Mouse (Mus musculus): ENCODE measurements around the gene H2al1g. TPM values are rescaled to one million over a fixed set of nuclear protein-coding genes. Genes with fewer than 3 reads are reported as not detected.
"Not testable (repeated sequence)": the region's sequence is repeated elsewhere in the genome, so short reads cannot be mapped to it uniquely, and the experiment has no call there.

H2al1g gene
- not detected in 2 replicates for polyA plus RNA-seq (2012; ENCODE audit: insufficient read depth, insufficient read length, missing spikeins)

DNA sequence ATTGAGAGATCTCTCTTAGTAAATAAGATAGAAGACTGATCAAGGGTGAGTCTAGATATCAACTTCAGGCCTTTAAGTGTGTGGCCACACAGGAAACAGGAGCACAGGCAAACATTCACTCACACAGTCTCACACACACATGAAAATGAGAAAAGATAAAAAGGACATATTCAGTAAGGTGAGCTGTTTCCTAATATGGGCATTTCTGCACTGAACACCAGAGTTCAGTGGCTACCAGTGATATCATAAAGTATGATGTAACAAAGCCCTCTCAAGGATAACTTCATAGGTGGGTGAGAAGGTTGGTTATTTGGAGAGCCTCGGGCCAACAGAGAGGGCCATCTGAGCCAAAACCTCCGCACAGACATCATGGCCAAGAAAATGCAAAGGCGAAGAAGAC, at the start of gene H2al1g:
TSS of gene H2al1g (plus strand) at position 301 of the 400 bp plus-strand sequence.
- not testable (repeated sequence) for H3K4me1 ChIP-seq (ENCODE audit: control insufficient read depth, insufficient read depth, low read length); H3K4me3 ChIP-seq (ENCODE audit: insufficient read depth, low read length); H3K27ac ChIP-seq (ENCODE audit: insufficient read depth, low read depth, low read length)

GRCm38 (mm10) chrX:11269074-11269473, 49.0 kb upstream of the H2al1g start:
- Histone ChIP-seq H3K4me3 (ENCODE audit: insufficient read depth, low read length) (no peak overlapping the region), H3K27ac (ENCODE audit: insufficient read depth, low read depth, low read length) (no peak overlapping the region), H3K4me1 (ENCODE audit: control insufficient read depth, insufficient read depth, low read length) (no peaks in the 10 kb centered on the region)
- TF ChIP-seq CTCF (IDR thresholded peaks at IDR 0.05; ENCODE audit: low read depth, low read length): no peak
- no peak for TF ChIP-seq POLR2A (IDR thresholded peaks at IDR 0.05; ENCODE audit: borderline replicate concordance, low read depth, low read length)

- Histone ChIP-seq H3K4me1 (ENCODE audit: control insufficient read depth, insufficient read depth, low read length) (no peaks in the 10 kb centered on the region), H3K4me3 (ENCODE audit: insufficient read depth, low read length) (no peak overlapping the region)
- TF ChIP-seq POLR2A (IDR thresholded peaks at IDR 0.05; ENCODE audit: borderline replicate concordance, low read depth, low read length) (no peak), CTCF (IDR thresholded peaks at IDR 0.05; ENCODE audit: low read depth, low read length) (no peak)
Measured at GRCm38 (mm10) chrX:11273190-11273589, 44.9 kb upstream of the H2al1g start.

GRCm38 (mm10) chrX:11277083-11277482, 41.0 kb upstream of the H2al1g start:
- Histone ChIP-seq H3K4me3 (ENCODE audit: insufficient read depth, low read length) (no peak overlapping the region), H3K27ac (ENCODE audit: insufficient read depth, low read depth, low read length) (no peak overlapping the region), H3K4me1 (ENCODE audit: control insufficient read depth, insufficient read depth, low read length) (no peaks in the 10 kb centered on the region)
- no peak for TF ChIP-seq POLR2A (IDR thresholded peaks at IDR 0.05; ENCODE audit: borderline replicate concordance, low read depth, low read length)
- TF ChIP-seq CTCF (IDR thresholded peaks at IDR 0.05; ENCODE audit: low read depth, low read length): no peak

More at GRCm38 (mm10) chrX:11273190-11273589, 44.9 kb upstream of the H2al1g start:
- no peak overlapping the region for H3K27ac ChIP-seq (ENCODE audit: insufficient read depth, low read depth, low read length)

GRCm38 (mm10) chrX:11280741-11281140, 37.3 kb upstream of the H2al1g start:
- H3K4me3 ChIP-seq (ENCODE audit: insufficient read depth, low read length): no peak overlapping the region
- TF ChIP-seq CTCF (IDR thresholded peaks at IDR 0.05; ENCODE audit: low read depth, low read length) (no peak), POLR2A (IDR thresholded peaks at IDR 0.05; ENCODE audit: borderline replicate concordance, low read depth, low read length) (no peak)
- H3K4me1 ChIP-seq (ENCODE audit: control insufficient read depth, insufficient read depth, low read length): no peaks in the 10 kb centered on the region
- no peak overlapping the region for H3K27ac ChIP-seq (ENCODE audit: insufficient read depth, low read depth, low read length)

DNA sequence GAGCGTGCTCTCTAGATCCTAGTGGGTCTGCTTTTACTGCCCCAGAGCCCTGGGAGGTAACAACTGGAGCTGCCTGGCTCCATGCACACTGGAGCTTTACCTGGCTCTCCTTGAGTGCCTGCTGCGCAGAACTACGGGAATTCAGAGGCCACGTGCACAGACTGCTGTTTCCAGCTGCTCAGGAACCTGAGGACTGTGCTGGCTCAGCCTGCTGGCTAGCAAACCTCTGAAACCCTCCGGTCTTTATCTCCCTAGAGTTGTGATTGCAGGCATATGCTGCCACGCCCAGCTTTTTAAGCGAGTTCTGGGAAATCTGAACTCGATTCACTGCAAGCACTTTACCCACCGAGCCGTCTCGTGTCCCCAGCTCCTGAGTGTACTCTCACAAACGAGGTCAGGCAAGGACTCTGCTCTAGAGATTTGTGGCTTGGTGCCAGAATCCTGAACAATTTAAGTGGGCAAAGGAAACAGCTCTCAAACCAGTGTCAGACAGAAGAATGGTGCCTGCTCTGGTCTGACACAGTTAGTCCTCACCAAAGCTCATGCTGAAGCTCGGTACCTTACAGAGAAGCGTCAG, 29.7 kb upstream of the H2al1g start:
- no peak overlapping the region for H3K27ac ChIP-seq (ENCODE audit: insufficient read depth, low read depth, low read length)
- no peaks in the 10 kb centered on the region for H3K4me1 ChIP-seq (ENCODE audit: control insufficient read depth, insufficient read depth, low read length)
- TF ChIP-seq CTCF (IDR thresholded peaks at IDR 0.05; ENCODE audit: low read depth, low read length): no peak
- TF ChIP-seq POLR2A (IDR thresholded peaks at IDR 0.05; ENCODE audit: borderline replicate concordance, low read depth, low read length): no peak
- no peak overlapping the region for H3K4me3 ChIP-seq (ENCODE audit: insufficient read depth, low read length)

GRCm38 (mm10) chrX:11289244-11289643, 28.8 kb upstream of the H2al1g start:
- no peaks in the 10 kb centered on the region for H3K4me1 ChIP-seq (ENCODE audit: control insufficient read depth, insufficient read depth, low read length)
- no peak overlapping the region for H3K4me3 ChIP-seq (ENCODE audit: insufficient read depth, low read length)
- no peak overlapping the region for H3K27ac ChIP-seq (ENCODE audit: insufficient read depth, low read depth, low read length)
- TF ChIP-seq CTCF (IDR thresholded peaks at IDR 0.05; ENCODE audit: low read depth, low read length) (no peak), POLR2A (IDR thresholded peaks at IDR 0.05; ENCODE audit: borderline replicate concordance, low read depth, low read length) (no peak)

- H3K27ac ChIP-seq (ENCODE audit: insufficient read depth, low read depth, low read length); H3K4me3 ChIP-seq (ENCODE audit: insufficient read depth, low read length); H3K4me1 ChIP-seq (ENCODE audit: control insufficient read depth, insufficient read depth, low read length): not testable (repeated sequence)
Measured at GRCm38 (mm10) chrX:11298957-11299356, 19.1 kb upstream of the H2al1g start, which contains the start of gene H2al1a. H2al1a (plus strand) TSS chrX:11299257.

DNA sequence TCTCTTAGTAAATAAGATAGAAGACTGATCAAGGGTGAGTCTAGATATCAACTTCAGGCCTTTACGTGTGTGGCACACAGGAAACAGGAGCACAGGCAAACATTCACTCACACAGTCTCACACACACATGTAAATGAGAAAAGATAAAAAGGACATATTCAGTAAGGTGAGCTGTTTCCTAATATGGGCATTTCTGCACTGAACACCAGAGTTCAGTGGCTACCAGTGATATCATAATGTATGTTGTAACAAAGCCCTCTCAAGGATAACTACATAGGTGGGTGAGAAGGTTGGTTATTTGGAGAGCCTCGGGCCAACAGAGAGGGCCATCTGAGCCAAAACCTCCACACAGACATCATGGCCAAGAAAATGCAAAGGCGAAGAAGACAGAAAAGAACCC, 15.9 kb upstream of the H2al1g start, which contains the start of gene H2al1b:
TSS of gene H2al1b (plus strand) at position 301 of the 400 bp plus-strand sequence.
- H3K4me1 ChIP-seq (ENCODE audit: control insufficient read depth, insufficient read depth, low read length); H3K4me3 ChIP-seq (ENCODE audit: insufficient read depth, low read length); H3K27ac ChIP-seq (ENCODE audit: insufficient read depth, low read depth, low read length): not testable (repeated sequence)

GRCm38 (mm10) chrX:11305355-11305754, 12.7 kb upstream of the H2al1g start, which contains the start of gene H2al1c:
H2al1c (plus strand) TSS chrX:11305655.
- not testable (repeated sequence) for H3K4me3 ChIP-seq (ENCODE audit: insufficient read depth, low read length); H3K4me1 ChIP-seq (ENCODE audit: control insufficient read depth, insufficient read depth, low read length); H3K27ac ChIP-seq (ENCODE audit: insufficient read depth, low read depth, low read length)

DNA sequence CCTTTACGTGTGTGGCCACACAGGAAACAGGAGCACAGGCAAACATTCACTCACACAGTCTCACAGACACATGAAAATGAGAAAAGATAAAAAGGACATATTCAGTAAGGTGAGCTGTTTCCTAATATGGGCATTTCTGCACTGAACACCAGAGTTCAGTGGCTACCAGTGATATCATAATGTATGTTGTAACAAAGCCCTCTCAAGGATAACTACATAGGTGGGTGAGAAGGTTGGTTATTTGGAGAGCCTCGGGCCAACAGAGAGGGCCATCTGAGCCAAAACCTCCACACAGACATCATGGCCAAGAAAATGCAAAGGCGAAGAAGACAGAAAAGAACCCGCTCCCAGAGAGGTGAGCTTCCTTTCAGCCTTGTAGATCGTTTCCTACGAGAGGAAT, 9.5 kb upstream of the H2al1g start, which contains the start of gene H2al1d:
TSS of gene H2al1d (plus strand) at position 301 of the 400 bp plus-strand sequence.
- not testable (repeated sequence) for H3K4me3 ChIP-seq (ENCODE audit: insufficient read depth, low read length); H3K27ac ChIP-seq (ENCODE audit: insufficient read depth, low read depth, low read length); H3K4me1 ChIP-seq (ENCODE audit: control insufficient read depth, insufficient read depth, low read length)

DNA sequence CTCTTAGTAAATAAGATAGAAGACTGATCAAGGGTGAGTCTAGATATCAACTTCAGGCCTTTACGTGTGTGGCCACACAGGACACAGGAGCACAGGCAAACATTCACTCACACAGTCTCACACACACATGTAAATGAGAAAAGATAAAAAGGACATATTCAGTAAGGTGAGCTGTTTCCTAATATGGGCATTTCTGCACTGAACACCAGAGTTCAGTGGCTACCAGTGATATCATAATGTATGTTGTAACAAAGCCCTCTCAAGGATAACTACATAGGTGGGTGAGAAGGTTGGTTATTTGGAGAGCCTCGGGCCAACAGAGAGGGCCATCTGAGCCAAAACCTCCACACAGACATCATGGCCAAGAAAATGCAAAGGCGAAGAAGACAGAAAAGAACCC, 6.4 kb upstream of the H2al1g start, which contains the start of gene H2al1e:
TSS of gene H2al1e (plus strand) at position 301 of the 400 bp plus-strand sequence.
- not testable (repeated sequence) for H3K4me1 ChIP-seq (ENCODE audit: control insufficient read depth, insufficient read depth, low read length); H3K4me3 ChIP-seq (ENCODE audit: insufficient read depth, low read length); H3K27ac ChIP-seq (ENCODE audit: insufficient read depth, low read depth, low read length)

- not testable (repeated sequence) for H3K27ac ChIP-seq (ENCODE audit: insufficient read depth, low read depth, low read length); H3K4me3 ChIP-seq (ENCODE audit: insufficient read depth, low read length); H3K4me1 ChIP-seq (ENCODE audit: control insufficient read depth, insufficient read depth, low read length)
Measured at GRCm38 (mm10) chrX:11314858-11315257, 3.2 kb upstream of the H2al1g start, which contains the start of gene H2al1f. H2al1f (plus strand) TSS chrX:11315158.

DNA sequence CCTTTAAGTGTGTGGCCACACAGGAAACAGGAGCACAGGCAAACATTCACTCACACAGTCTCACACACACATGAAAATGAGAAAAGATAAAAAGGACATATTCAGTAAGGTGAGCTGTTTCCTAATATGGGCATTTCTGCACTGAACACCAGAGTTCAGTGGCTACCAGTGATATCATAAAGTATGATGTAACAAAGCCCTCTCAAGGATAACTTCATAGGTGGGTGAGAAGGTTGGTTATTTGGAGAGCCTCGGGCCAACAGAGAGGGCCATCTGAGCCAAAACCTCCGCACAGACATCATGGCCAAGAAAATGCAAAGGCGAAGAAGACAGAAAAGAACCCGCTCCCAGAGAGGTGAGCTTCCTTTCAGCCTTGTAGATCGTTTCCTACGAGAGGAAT, 3.1 kb downstream of the H2al1g start, which contains the start of gene H2al1h:
TSS of gene H2al1h (plus strand) at position 301 of the 400 bp plus-strand sequence.
- not testable (repeated sequence) for H3K4me3 ChIP-seq (ENCODE audit: insufficient read depth, low read length); H3K27ac ChIP-seq (ENCODE audit: insufficient read depth, low read depth, low read length); H3K4me1 ChIP-seq (ENCODE audit: control insufficient read depth, insufficient read depth, low read length)

- H3K4me1 ChIP-seq (ENCODE audit: control insufficient read depth, insufficient read depth, low read length); H3K4me3 ChIP-seq (ENCODE audit: insufficient read depth, low read length); H3K27ac ChIP-seq (ENCODE audit: insufficient read depth, low read depth, low read length): not testable (repeated sequence)
Measured at GRCm38 (mm10) chrX:11324359-11324758, 6.3 kb downstream of the H2al1g start, which contains the start of gene H2al1i. H2al1i (plus strand) TSS chrX:11324659.

Measured in bone marrow macrophage, adult 2 months (primary cell).